Mouse (Mus musculus): ENCODE results near the gene Zfp30. TPM values are rescaled to one million over a fixed set of nuclear protein-coding genes. Genes with fewer than 3 reads are reported as not detected.

Zfp30 gene
- polyA plus RNA-seq, 1 experiment from 2014 or later = 11.6 TPM

DNA sequence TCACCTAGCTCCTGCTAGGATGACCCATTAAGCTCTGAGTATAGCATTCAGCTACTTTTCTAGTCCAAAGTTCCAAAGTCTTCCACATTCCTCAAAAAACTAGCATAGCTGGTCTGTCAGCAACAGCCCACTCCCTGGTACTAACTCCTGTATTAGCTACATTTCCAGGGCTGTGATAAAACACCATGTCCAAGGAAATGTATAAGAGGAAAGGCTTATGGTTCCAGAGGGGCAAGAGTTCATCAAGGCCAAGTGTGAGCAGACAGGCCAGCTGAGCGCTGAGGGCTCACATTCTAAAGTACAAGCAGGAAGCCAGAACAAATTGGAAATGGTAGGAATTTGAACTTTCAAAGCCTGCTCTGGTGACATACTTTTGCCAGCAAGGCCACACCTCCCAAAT, 58.3 kb downstream of the Zfp30 start:
- Histone ChIP-seq H3K9me3 (no peaks in the 10 kb centered on the region), H3K4me3 (replicated peaks) (no peak overlapping the region), H3K4me1 (no peaks in the 10 kb centered on the region), H3K27me3 (no peaks in the 10 kb centered on the region), H3K36me3 (replicated peaks) (peaks cover 35% of the 10 kb centered on the region), H3K4me2 (no peak overlapping the region), H3K27ac (no peak overlapping the region), H3K9ac (no peak overlapping the region)
- ATAC-seq (ENCODE audit: low FRiP score) = no peak
- WGBS = 89% methylated on average over 1 of the region's 1 CpGs

MicroRNAs within 50 kb of the gene (microRNA counts, 519-probe panel; counts per million panel counts)
- microRNA mmu-miR-1964 = not detected

Small RNA genes lying within 50 kb of the gene (microRNA-seq; reads per million reads assigned to microRNA genes)
- gene Mir1964 = 4.1 reads per million, percentile 14 among the genes with 10 or more reads in this experiment

Other genes starting within 250 kb of the Zfp30 start
- gene Catsperg2, start 57.0 kb upstream of the Zfp30 start, polyA plus RNA-seq (2016; fragmentation: Nextera tagmentation; extraction: Ambion mirVana) = 0.06 and 0.10 TPM in 2 replicates
- 17.8 and 18.3 TPM in 2 replicates for gene Zfp84, start 15.4 kb upstream of the Zfp30 start, polyA plus RNA-seq (2016; fragmentation: Nextera tagmentation; extraction: Ambion mirVana)
- 20.7 and 23.0 TPM in 2 replicates for gene Zfp790, start 32.1 kb downstream of the Zfp30 start, polyA plus RNA-seq (2016; fragmentation: Nextera tagmentation; extraction: Ambion mirVana)
- 11.9 and 12.8 TPM in 2 replicates for gene Zfp940, start 69.7 kb downstream of the Zfp30 start, polyA plus RNA-seq (2016; fragmentation: Nextera tagmentation; extraction: Ambion mirVana)
- 10.6 and 12.1 TPM in 2 replicates for gene Zfp420, start 76.0 kb downstream of the Zfp30 start, polyA plus RNA-seq (2016; fragmentation: Nextera tagmentation; extraction: Ambion mirVana)
- 13.4 and 15.1 TPM in 2 replicates for gene Zfp27, start 122.6 kb downstream of the Zfp30 start, polyA plus RNA-seq (2016; fragmentation: Nextera tagmentation; extraction: Ambion mirVana)
- 6.6 and 7.6 TPM in 2 replicates for gene Zfp383, start 124.2 kb downstream of the Zfp30 start, polyA plus RNA-seq (2016; fragmentation: Nextera tagmentation; extraction: Ambion mirVana)
- gene Zfp74, start 170.1 kb downstream of the Zfp30 start, polyA plus RNA-seq (2016; fragmentation: Nextera tagmentation; extraction: Ambion mirVana) = 15.4 and 16.5 TPM in 2 replicates
- gene Zfp568, start 200.0 kb downstream of the Zfp30 start, polyA plus RNA-seq (2016; fragmentation: Nextera tagmentation; extraction: Ambion mirVana) = 10.3 and 12.1 TPM in 2 replicates